20 mouse cellular contexts compared by ENCODE assay signal in genomic region chr16:75837728-75838451, GRCm38 (mm10).
DNase-seq lines count a peak whose midpoint lies in the region; ATAC-seq lines count a peak whose summit lies in the region.
"Had no signal": no experiment of that assay in that cellular context is flagged by ENCODE, and none has a peak within 500 bp of the region (broad histone marks: within the 10 kb centered on the region; RNA-seq: fewer than 3 reads in every experiment).

No protein-coding gene starts in this region.

- WGBS in heart, embryonic 11.5 days (ENCODE audit: insufficient replicate concordance): 81% methylated on average over 5 of the region's 5 CpGs
- WGBS in intestine, embryonic 16.5 days: 88% methylated on average over 5 of the region's 5 CpGs
- WGBS in hindbrain, embryonic 13.5 days: 91% methylated on average over 5 of the region's 5 CpGs

- H3K27me3 ChIP-seq in heart, embryonic 11.5 days (ENCODE audit: control insufficient read depth, insufficient read depth, low read length): no peaks in the 10 kb centered on the region
- H3K27me3 ChIP-seq in intestine, embryonic 16.5 days (replicated peaks; ENCODE audit: control insufficient read depth, insufficient read depth, low read length): no peaks in the 10 kb centered on the region
- no peaks in the 10 kb centered on the region for H3K27me3 ChIP-seq in hindbrain, embryonic 13.5 days
- H3K27me3 ChIP-seq: forebrain, embryonic 15.5 days; heart, embryonic 15.5 days; megakaryocyte, embryonic 14.5 days; neural tube, embryonic 15.5 days had no signal

- H3K27ac ChIP-seq in heart, embryonic 11.5 days (ENCODE audit: low read depth, low read length): no peak overlapping the region
- no peak overlapping the region for H3K27ac ChIP-seq in intestine, embryonic 16.5 days (ENCODE audit: low read length)
- no peak overlapping the region for H3K27ac ChIP-seq in hindbrain, embryonic 13.5 days
- H3K27ac ChIP-seq: forebrain, embryonic 15.5 days; gastrocnemius, adult 2 months; heart, embryonic 15.5 days; neural tube, embryonic 15.5 days had no signal

- H3K4me1 ChIP-seq in heart, embryonic 11.5 days (ENCODE audit: control insufficient read depth, insufficient read depth, low read length): no peaks in the 10 kb centered on the region
- H3K4me1 ChIP-seq in intestine, embryonic 16.5 days (ENCODE audit: control insufficient read depth, insufficient read depth, low read length): no peaks in the 10 kb centered on the region
- H3K4me1 ChIP-seq in hindbrain, embryonic 13.5 days (replicated peaks): no peaks in the 10 kb centered on the region
- H3K4me1 ChIP-seq: forebrain, embryonic 15.5 days; heart, embryonic 15.5 days; megakaryocyte, embryonic 14.5 days; neural tube, embryonic 15.5 days had no signal

- no peaks in the 10 kb centered on the region for H3K36me3 ChIP-seq in heart, embryonic 11.5 days (ENCODE audit: control insufficient read depth, insufficient read depth, low read length)
- H3K36me3 ChIP-seq in intestine, embryonic 16.5 days (ENCODE audit: control insufficient read depth, insufficient read depth, low read length): no peaks in the 10 kb centered on the region
- no peaks in the 10 kb centered on the region for H3K36me3 ChIP-seq in hindbrain, embryonic 13.5 days
- H3K36me3 ChIP-seq: forebrain, embryonic 15.5 days; heart, embryonic 15.5 days; neural tube, embryonic 15.5 days had no signal

- DNase-seq in heart, adult 18-20 months: no peak
- peak; percentile 63 for DNase-seq in c-Kit-positive CD71-positive TER-119-negative erythroid progenitor cells, embryonic 14.5 days (ENCODE audit: low read depth)
- DNase-seq in urinary bladder, adult 2 months (ENCODE audit: low spot score): no peak
- no peak for DNase-seq in thymus, postnatal 0 days (ENCODE audit: low spot score)
- DNase-seq: adrenal gland, postnatal 14 days; cerebellum, postnatal 25 days; gastrocnemius, adult 2 months; kidney, postnatal 10 days; layer of hippocampus, adult 9-11 months; lung, adult 18-20 months; thymus, postnatal 14 days had no signal

- no peaks in the 10 kb centered on the region for H3K9me3 ChIP-seq in heart, embryonic 11.5 days (replicated peaks; ENCODE audit: control insufficient read depth, low read length)
- no peaks in the 10 kb centered on the region for H3K9me3 ChIP-seq in intestine, embryonic 16.5 days (ENCODE audit: control insufficient read depth, low read length)
- no peaks in the 10 kb centered on the region for H3K9me3 ChIP-seq in hindbrain, embryonic 13.5 days
- H3K9me3 ChIP-seq: forebrain, embryonic 15.5 days; heart, embryonic 15.5 days; megakaryocyte, embryonic 14.5 days; neural tube, embryonic 15.5 days had no signal

- H3K9ac ChIP-seq in heart, embryonic 11.5 days (ENCODE audit: low read depth, low read length): no peak overlapping the region
- no peak overlapping the region for H3K9ac ChIP-seq in intestine, embryonic 16.5 days (ENCODE audit: low read depth, low read length)
- no peak overlapping the region for H3K9ac ChIP-seq in hindbrain, embryonic 13.5 days
- H3K9ac ChIP-seq: forebrain, embryonic 15.5 days; heart, embryonic 15.5 days; neural tube, embryonic 15.5 days had no signal

- no peak overlapping the region for H3K4me2 ChIP-seq in heart, embryonic 11.5 days
- no peak overlapping the region for H3K4me2 ChIP-seq in intestine, embryonic 16.5 days (ENCODE audit: low read depth, low read length)
- H3K4me2 ChIP-seq in hindbrain, embryonic 13.5 days: no peak overlapping the region
- H3K4me2 ChIP-seq: forebrain, embryonic 15.5 days; heart, embryonic 15.5 days; neural tube, embryonic 15.5 days had no signal

- peak; percentile 46 for ATAC-seq in heart, embryonic 11.5 days (replicated peaks; ENCODE audit: insufficient number of reproducible peaks, low FRiP score, low TSS enrichment)
- peak; percentile 28 for ATAC-seq in intestine, embryonic 16.5 days
- ATAC-seq in megakaryocyte progenitor cell, adult 5-6 weeks (replicated peaks; ENCODE audit: poor library complexity): peak; percentile 92
- no peak for ATAC-seq in hindbrain, embryonic 13.5 days (ENCODE audit: low FRiP score)
- ATAC-seq: forebrain, embryonic 15.5 days; hindbrain, embryonic 16.5 days had no signal

- no peak overlapping the region for H3K4me3 ChIP-seq in heart, embryonic 11.5 days (ENCODE audit: low read depth, low read length)
- no peak overlapping the region for H3K4me3 ChIP-seq in intestine, embryonic 16.5 days (ENCODE audit: low read length)
- H3K4me3 ChIP-seq in hindbrain, embryonic 13.5 days: no peak overlapping the region
- H3K4me3 ChIP-seq: forebrain, embryonic 15.5 days; gastrocnemius, adult 2 months; heart, embryonic 15.5 days; megakaryocyte, embryonic 14.5 days; neural tube, embryonic 15.5 days had no signal
